ENCODE assay signal across 7 mouse cellular contexts in the genomic region with DNA sequence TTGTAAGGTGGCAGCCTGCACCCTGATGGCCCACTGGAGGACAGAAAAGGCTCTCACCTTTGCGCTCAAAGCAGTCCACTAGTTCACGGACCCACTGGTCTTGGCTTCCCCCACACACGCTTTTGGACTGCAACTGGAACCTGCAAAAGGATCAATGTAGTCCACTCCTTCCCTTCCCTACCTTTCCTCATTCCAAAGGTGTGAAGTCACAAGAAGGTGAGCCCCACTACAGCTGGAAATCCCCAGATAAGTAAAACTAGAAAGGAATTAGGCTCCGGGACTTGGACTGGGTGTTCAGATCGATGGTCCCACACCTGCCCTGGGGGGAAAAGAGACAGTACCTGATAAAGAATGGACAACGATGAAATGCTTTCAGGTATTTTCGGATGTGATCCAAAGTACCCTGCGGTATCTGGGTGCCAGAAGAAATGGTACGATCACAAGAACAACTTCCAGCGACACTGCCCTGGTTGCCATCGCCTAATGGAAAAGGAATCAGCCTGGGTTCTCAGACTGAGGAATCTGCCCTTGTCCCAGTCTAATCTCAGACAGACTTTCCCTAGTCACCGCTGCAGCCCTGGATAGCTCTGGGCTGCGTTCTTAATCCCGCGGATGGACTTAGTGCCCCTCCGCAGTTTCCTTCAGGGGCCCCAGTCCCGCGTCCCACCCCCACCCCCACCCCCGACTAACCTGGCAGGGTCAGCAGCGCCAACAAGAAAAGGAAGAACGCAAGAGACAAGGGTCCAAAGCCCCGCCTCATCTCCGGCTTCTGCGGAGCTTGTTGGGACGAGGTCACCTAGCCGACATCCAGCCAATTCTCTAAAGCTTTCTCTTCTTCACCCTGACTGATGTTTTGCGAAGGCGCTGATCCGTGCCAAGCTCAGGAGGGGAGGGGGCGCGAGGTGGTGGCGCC. TPM values are rescaled to one million over a fixed set of nuclear protein-coding genes. Genes with fewer than 3 reads are reported as not detected.
A peak's percentile ranks its signal among the peaks of the same experiment; 100 is the strongest.
DNase-seq lines count a peak whose midpoint lies in the region; ATAC-seq and TF ChIP-seq lines count a peak whose summit lies in the region.

TSS of gene Zmynd15 (plus strand) at position 746 of the 913 bp plus-strand sequence.

- no peak for DNase-seq in thymus, adult 2 months
- DNase-seq in thymus, postnatal 25 days: no peak
- no peak for DNase-seq in heart, postnatal 0 days (ENCODE audit: low spot score)
- DNase-seq in lung, postnatal 14 days: peak; percentile 22
- DNase-seq in frontal cortex, postnatal 14 days (ENCODE audit: low spot score in 2 of 2): no peak
- no peak for DNase-seq in spleen, postnatal 10 days (ENCODE audit: low spot score in 2 of 2)
- no peak for DNase-seq in layer of hippocampus, adult 9-11 months

- WGBS in thymus, adult 2 months: 27% methylated on average over 32 of the region's 32 CpGs
- WGBS in heart, postnatal 0 days: 13% methylated on average over 32 of the region's 32 CpGs

- TF ChIP-seq EP300 in heart, postnatal 0 days (IDR thresholded peaks at IDR 0.05; ENCODE audit: low read depth): no peak

- 0 out of 2 replicates have a peak, but pooled peaks have one; percentile 8 for ATAC-seq in heart, postnatal 0 days (ENCODE audit: insufficient read depth, low read depth)

- peak within 1 kb of the TSS; percentile 15; the same call in 1 of the 2 replicates for H3K27ac ChIP-seq in thymus, adult 2 months (ENCODE audit: control insufficient read depth, insufficient read depth, low read length)
- H3K27ac ChIP-seq in heart, postnatal 0 days (ENCODE audit: low read depth): peak within 1 kb of the TSS; percentile 18; the same call in 1 of the 2 replicates

- H3K9me3 ChIP-seq in heart, postnatal 0 days (replicated peaks; ENCODE audit: control insufficient read depth, low read length): no peaks in the 10 kb centered on the region

- peak within 1 kb of the TSS; percentile 64 for H3K9ac ChIP-seq in heart, postnatal 0 days (replicated peaks; ENCODE audit: low read depth, low read length)

- peaks cover 7% of the 10 kb centered on the region; the same call in 1 of the 2 replicates for H3K27me3 ChIP-seq in thymus, adult 2 months (ENCODE audit: control insufficient read depth, insufficient read depth, low read length)
- peaks cover 9% of the 10 kb centered on the region for H3K27me3 ChIP-seq in heart, postnatal 0 days (ENCODE audit: control insufficient read depth, insufficient read depth, low read length)

- H3K4me1 ChIP-seq in thymus, adult 2 months (replicated peaks; ENCODE audit: control insufficient read depth, insufficient read depth, low read length): peaks cover 5% of the 10 kb centered on the region; the same call in 1 of the 2 replicates
- H3K4me1 ChIP-seq in heart, postnatal 0 days (ENCODE audit: control insufficient read depth, insufficient read depth): peaks cover 8% of the 10 kb centered on the region

- peak within 1 kb of the TSS; percentile 85 for H3K4me2 ChIP-seq in heart, postnatal 0 days (ENCODE audit: low read depth, low read length)

- TF ChIP-seq CTCF in thymus, adult 2 months (IDR thresholded peaks at IDR 0.05; ENCODE audit: borderline replicate concordance, control insufficient read depth, extremely low read depth, insufficient read depth, low read length, poor library complexity): no peak
- no peak for TF ChIP-seq CTCF in heart, postnatal 0 days (IDR thresholded peaks at IDR 0.05; ENCODE audit: low read depth)

- peak within 1 kb of the TSS; percentile 27 for H3K4me3 ChIP-seq in thymus, adult 2 months (ENCODE audit: control insufficient read depth, insufficient read depth, low read length)
- peak within 1 kb of the TSS; percentile 69 for H3K4me3 ChIP-seq in heart, postnatal 0 days (ENCODE audit: low read depth, low read length)

- H3K36me3 ChIP-seq in thymus, adult 2 months (ENCODE audit: control insufficient read depth, insufficient read depth, low read length): no peaks in the 10 kb centered on the region
- H3K36me3 ChIP-seq in heart, postnatal 0 days (replicated peaks; ENCODE audit: control insufficient read depth, insufficient read depth, low read length): peaks cover 6% of the 10 kb centered on the region

- no peak for TF ChIP-seq POLR2A in thymus, adult 2 months (IDR thresholded peaks at IDR 0.05; ENCODE audit: control insufficient read depth, extremely low read depth, insufficient read depth, low read length, poor library complexity)

RNA-seq across cellular contexts. Expression of gene Zmynd15, which starts in this region (rescaled TPM):
- 27.0 and 31.2 TPM in 2 replicates for polyA plus RNA-seq in thymus, adult 2 months (2012; rRNA removed)
- 0.04 and 5.0 TPM in 2 replicates for total RNA-seq in heart, postnatal 0 days (2014; rRNA removed; ENCODE audit: low replicate concordance)
- polyA plus RNA-seq in heart, postnatal 0 days (2015; fragmentation: Nextera tagmentation; extraction: Ambion mirVana): 1.3 TPM in 2 replicates

Comparison
In these comparisons a context has a peak if more than half of its experiments do, and no peak if none do; other contexts are left out.
1. RNA of gene Zmynd15 (polyA plus RNA-seq): 27.0 to 31.2 TPM in thymus, adult 2 months; 1.3 TPM in heart, postnatal 0 days; every median in the first group is over 10 times any median in the second.